Mouse (Mus musculus) spleen, adult 2 months (tissue): ENCODE results near the gene Nalcn. TPM values are rescaled to one million over a fixed set of nuclear protein-coding genes. Genes with fewer than 3 reads are reported as not detected.

Source experiments
- DNase-seq, 2 experiments: peaks; one replicate each; pipeline versions ENCODE4 v3.0.0 to v3.0.0-alpha.2; 2012 to 2021; ENCODE audit warnings: low spot score in 2 of 2, low read depth in 1 of 2
- H3K27ac ChIP-seq: fragments of 200-500 bp; 2 replicates; pipeline ENCODE4 v1.5.1; 2012; ENCODE audit warnings: low read length, inconsistent platforms; ENCODE audit not compliant: insufficient read depth
- H3K27me3 ChIP-seq: fragments of 200-500 bp; 2 replicates; pipeline ENCODE4 v1.6.1; 2012; ENCODE audit warnings: mild to moderate bottlenecking, moderate library complexity, low read length, inconsistent platforms; ENCODE audit not compliant: control insufficient read depth, insufficient read depth
- H3K36me3 ChIP-seq: fragments of 200-500 bp; 2 replicates; pipeline ENCODE4 v1.6.1; 2012; ENCODE audit warnings: mild to moderate bottlenecking, low read length, inconsistent platforms; ENCODE audit not compliant: control insufficient read depth, insufficient read depth
- H3K4me1 ChIP-seq: fragments of 200-500 bp; 2 replicates; pipeline ENCODE4 v1.6.1; 2011; ENCODE audit warnings: inconsistent platforms; ENCODE audit not compliant: control insufficient read depth, insufficient read depth, insufficient read length
- H3K4me3 ChIP-seq: fragments of 200-500 bp; 2 replicates; pipeline ENCODE4 v1.5.1; 2011; ENCODE audit warnings: mild to moderate bottlenecking, inconsistent platforms; ENCODE audit not compliant: insufficient read depth, insufficient read length; ENCODE audit errors: extremely low read depth
- CTCF ChIP-seq: fragments of 200-500 bp; IDR thresholded peaks from 2 replicates; pipeline ENCODE4 v1.5.1; 2011; ENCODE audit warnings: mild to moderate bottlenecking, inconsistent platforms; ENCODE audit not compliant: insufficient read depth, insufficient read length, insufficient replicate concordance; ENCODE audit errors: extremely low read depth
- POLR2A ChIP-seq: fragments of 200-500 bp; IDR thresholded peaks from 2 replicates; pipeline ENCODE4 v1.6.1; 2011; ENCODE audit warnings: low read depth, low read length, inconsistent platforms
- WGBS: fragments of 180-500 bp; shearing (Covaris S2); methylation state at CpG from one replicate; pipeline ENCODE4 v1.1.7; 2018; 5-methylcytosine and 5-hydroxymethylcytosine counted together
- polyA plus RNA-seq: library from polyadenylated mRNA; depleted of rRNA; stranded (reverse); fragments of >200 nt; gene quantifications from 2 replicates; pipeline ENCODE4 v1.2.3, GENCODE M21; 2012

Gene Nalcn
- polyA plus RNA-seq, 1 experiment, result 0.02 TPM

DNA sequence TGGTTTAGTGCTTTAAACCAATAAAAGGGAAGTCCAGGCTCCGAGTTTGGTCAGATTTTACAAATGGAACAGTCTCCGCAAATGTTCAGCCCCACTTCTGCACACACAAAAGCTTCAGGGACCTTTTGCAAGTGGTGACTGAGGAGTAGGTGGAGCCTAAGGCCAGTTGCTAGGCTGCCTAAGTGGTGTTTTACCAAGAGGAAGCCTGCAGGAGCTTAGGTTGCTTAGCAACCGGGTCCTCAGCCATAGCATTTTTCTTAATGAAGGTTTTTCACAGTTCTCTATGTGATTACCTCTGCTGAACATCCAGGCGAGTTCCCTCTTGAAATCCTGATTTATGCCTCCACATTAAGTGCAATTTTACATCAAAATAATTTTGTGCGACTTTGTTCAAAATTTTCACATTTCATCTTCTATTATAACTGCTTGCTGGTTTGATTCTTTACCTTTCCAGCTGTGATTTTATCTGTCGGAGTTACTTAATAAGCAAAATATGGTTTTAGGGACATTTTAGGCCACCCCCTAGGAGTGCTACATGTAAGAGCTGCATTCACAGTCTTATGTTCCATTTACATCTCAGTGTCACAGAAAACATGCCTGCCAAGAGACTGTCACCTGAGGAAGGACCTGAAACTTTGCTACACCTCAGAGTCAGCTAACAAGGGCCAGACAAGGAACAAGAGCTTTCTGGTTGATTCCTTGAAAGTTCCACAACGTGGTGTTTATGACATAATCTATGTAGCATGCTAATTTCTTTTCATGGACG lies 113.4 kb downstream of the Nalcn start:
- H3K27ac ChIP-seq, result no peak overlapping the region
- 37% methylated on average over 8 of the region's 8 CpGs for WGBS
- TF ChIP-seq CTCF (no peak), POLR2A (no peak)

DNA sequence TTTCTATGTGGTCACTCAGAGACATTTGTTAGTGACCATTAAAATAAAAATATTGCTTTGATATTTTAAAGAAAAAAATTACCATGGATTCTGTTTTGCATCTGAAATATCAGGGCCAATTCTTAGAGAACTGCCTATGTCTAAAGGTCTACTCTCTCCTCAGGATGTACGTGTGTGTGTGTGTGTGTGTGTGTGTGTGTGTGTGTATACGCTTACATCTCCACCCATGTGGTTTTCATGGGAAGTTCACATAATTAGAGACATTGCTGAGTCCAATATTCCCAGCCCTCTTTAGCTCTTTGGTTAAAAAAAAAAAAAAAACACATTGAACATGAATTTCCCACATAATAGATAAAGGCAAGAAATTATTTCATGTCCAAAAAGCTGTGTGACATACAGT lies 114.0 kb downstream of the Nalcn start:
- Histone ChIP-seq H3K4me1 (no peaks in the 10 kb centered on the region), H3K36me3 (no peaks in the 10 kb centered on the region), H3K4me3 (no peak overlapping the region), H3K27ac (no peak overlapping the region), H3K27me3 (no peaks in the 10 kb centered on the region)
- DNase-seq, result no peak
- no peak for TF ChIP-seq POLR2A
- TF ChIP-seq CTCF, result no peak
- WGBS, result 69% methylated on average over 2 of the region's 2 CpGs

More for the DNA sequence above, 113.4 kb downstream of the Nalcn start:
- no peak overlapping the region for H3K4me3 ChIP-seq
- no peaks in the 10 kb centered on the region for H3K27me3 ChIP-seq
- no peaks in the 10 kb centered on the region for H3K36me3 ChIP-seq
- no peak for DNase-seq
- H3K4me1 ChIP-seq, result no peaks in the 10 kb centered on the region

DNA sequence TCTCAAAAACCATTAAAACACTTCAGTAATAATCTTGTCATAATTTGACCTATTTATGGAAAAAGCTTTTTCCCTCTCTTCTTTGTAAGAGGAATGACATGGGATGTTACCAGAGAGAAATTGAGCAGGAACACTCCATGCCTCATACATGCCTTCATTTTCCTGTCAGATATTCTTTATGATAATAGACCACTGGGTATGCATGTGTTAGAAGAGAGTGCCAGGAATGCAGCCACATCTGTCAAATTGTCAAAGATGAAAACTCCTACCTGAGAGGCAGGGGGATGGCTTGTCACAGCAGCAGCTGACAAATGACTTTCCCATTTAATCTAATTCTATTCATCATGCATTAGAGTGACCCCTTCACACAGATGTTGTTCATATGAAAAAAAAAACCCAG lies 131.4 kb downstream of the Nalcn start:
- DNase-seq, result no peak
- Histone ChIP-seq H3K27me3 (no peaks in the 10 kb centered on the region), H3K4me3 (no peak overlapping the region), H3K4me1 (no peaks in the 10 kb centered on the region), H3K27ac (no peak overlapping the region), H3K36me3 (no peaks in the 10 kb centered on the region)
- TF ChIP-seq CTCF, result no peak
- no peak for TF ChIP-seq POLR2A

DNA sequence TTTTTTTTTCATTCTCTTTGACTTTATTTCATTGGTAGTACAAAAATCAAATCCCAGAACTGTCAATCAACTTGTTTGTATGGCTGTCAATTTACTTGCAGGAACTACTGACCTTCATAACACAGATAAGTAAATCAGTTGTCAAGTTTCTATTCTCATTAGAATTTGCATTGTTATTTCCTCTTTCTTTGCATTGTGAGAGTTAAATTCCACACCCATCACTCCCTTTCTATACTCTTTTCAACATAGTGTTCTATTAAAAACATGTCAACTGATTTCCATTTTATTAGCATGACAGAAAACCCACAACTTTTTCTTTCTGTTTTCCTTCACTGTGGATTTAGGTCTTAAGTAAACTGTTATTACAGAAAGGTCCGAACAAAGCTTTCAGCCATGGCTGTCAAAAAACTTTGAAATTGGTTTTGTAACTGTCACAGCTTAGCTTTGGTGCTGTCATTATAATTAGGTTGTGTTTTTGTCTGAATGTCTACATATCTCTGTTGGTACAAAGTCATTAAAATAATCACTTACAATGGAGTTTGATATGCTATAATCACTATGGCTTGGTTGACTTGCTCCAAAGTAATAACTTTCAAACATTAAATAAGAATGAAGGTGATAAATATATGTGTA lies 138.3 kb downstream of the Nalcn start:
- Histone ChIP-seq H3K4me1 (no peaks in the 10 kb centered on the region), H3K36me3 (no peaks in the 10 kb centered on the region), H3K27ac (no peak overlapping the region), H3K4me3 (no peak overlapping the region), H3K27me3 (no peaks in the 10 kb centered on the region)
- DNase-seq, result no peak
- TF ChIP-seq POLR2A, result no peak
- TF ChIP-seq CTCF, result no peak
- 72% methylated on average over 1 of the region's 1 CpGs for WGBS

DNA sequence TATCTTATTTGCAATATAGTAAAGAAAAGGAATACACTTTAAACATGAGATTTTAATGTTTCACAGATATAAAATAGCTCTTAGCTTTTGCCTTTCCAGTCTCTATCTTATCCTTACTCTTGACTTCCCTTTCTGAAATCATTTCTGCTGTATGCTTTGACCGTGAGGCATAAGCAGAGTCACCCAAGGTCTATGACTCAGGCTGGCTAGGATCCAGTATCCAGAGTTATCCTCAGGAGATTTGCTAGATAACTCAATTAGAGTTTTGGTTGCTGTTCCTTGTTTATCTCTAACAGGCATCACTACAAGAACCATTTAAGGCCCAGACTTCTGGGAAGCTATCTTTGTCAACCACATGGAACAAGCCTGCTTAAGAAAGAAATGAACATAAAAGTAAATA lies 164.9 kb downstream of the Nalcn start:
- no peaks in the 10 kb centered on the region for H3K27me3 ChIP-seq
- no peaks in the 10 kb centered on the region for H3K4me1 ChIP-seq
- DNase-seq, result no peak
- no peaks in the 10 kb centered on the region for H3K36me3 ChIP-seq
- no peak overlapping the region for H3K4me3 ChIP-seq
- TF ChIP-seq CTCF (no peak), POLR2A (no peak)
- H3K27ac ChIP-seq, result no peak overlapping the region
- 68% methylated on average over 1 of the region's 1 CpGs for WGBS

DNA sequence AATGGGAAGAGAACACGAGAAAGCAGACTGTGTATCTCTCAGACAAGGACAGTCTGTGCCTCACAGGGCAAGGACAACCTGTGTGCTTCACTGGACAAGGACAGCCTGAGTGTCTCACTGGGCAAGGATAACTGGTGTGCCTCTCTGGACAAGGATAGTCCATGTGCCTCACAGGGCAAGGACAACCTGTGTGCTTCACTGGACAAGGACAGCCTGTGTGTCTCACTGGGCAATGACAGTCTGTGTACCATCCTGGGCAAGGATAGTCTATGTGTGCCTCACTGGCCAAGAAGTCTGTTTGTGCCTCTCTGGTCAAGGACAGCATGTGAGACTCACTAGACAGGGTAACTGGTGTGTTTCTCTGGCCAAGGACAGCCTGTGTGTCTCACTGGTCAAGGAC lies 180.9 kb downstream of the Nalcn start:
- TF ChIP-seq POLR2A, result no peak
- TF ChIP-seq CTCF, result no peak
- Histone ChIP-seq H3K27me3 (no peaks in the 10 kb centered on the region), H3K36me3 (no peaks in the 10 kb centered on the region), H3K4me1 (no peaks in the 10 kb centered on the region), H3K27ac (no peak overlapping the region), H3K4me3 (no peak overlapping the region)
- WGBS, result 84% methylated on average over 1 of the region's 1 CpGs
- no peak for DNase-seq

DNA sequence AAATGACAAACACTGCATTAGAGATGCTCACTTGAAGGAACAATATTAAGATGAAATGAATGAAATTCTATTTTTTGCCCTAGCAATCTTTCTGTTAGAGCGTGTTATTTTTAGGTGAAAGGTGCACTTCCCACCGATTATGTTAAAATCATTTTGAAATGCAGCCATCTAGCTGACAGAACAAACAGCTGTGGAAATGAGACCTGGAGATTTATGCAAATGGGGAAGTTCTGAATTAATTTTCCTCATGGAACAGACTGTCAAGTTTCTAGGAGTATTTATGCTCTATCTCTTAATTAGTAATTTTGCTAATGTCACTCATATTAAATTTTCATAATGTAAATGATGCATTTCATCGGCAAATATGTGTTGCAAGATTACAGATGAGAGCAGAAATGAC lies 191.4 kb downstream of the Nalcn start:
- Histone ChIP-seq H3K27me3 (no peaks in the 10 kb centered on the region), H3K27ac (no peak overlapping the region)
- 81% methylated on average over 3 of the region's 3 CpGs for WGBS

More for the DNA sequence above, 191.4 kb downstream of the Nalcn start:
- Histone ChIP-seq H3K4me3 (no peak overlapping the region), H3K4me1 (no peaks in the 10 kb centered on the region), H3K36me3 (no peaks in the 10 kb centered on the region)
- TF ChIP-seq POLR2A, result no peak
- TF ChIP-seq CTCF, result no peak
- no peak for DNase-seq
